Mouse (Mus musculus) adrenal gland, postnatal 36 days (tissue): ENCODE data around the gene Hoxa2. TPM values are rescaled to one million over a fixed set of nuclear protein-coding genes. Genes with fewer than 3 reads are reported as not detected.

Experiments
- DNase-seq, 2 experiments: peaks; one replicate each; pipeline ENCODE4 v3.0.0; 2021; ENCODE audit warnings: mixed read lengths in 1 of 2
- total RNA-seq, 2 experiments: library from RNA; stranded (reverse); gene quantifications; 2 replicates each; pipeline ENCODE4 v1.2.3; 2021

Gene Hoxa2
- total RNA-seq, 2 experiments from 2014 or later, result 1.7 to 1.9 TPM

DNA sequence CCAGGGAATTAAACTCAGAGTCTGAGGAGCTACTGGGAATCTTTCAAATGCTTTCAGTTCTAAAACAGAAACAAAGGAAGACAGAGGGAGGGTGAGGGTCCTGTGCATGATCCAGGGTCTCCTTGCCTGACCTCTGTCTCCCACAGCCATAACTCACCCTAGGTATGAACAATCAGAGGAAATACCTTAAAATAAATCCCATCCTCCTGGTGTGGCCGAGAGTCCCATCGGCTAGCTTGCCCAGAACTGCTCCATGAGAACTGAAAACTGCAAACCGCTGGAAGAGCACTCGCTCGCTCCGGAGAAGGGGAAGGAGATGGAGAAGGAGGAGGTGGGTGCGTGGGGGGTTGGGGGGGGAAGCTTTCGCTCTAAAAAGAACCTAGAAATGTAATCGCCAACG is 15.1 kb upstream of the Hoxa2 start:
- no peak for DNase-seq

DNA sequence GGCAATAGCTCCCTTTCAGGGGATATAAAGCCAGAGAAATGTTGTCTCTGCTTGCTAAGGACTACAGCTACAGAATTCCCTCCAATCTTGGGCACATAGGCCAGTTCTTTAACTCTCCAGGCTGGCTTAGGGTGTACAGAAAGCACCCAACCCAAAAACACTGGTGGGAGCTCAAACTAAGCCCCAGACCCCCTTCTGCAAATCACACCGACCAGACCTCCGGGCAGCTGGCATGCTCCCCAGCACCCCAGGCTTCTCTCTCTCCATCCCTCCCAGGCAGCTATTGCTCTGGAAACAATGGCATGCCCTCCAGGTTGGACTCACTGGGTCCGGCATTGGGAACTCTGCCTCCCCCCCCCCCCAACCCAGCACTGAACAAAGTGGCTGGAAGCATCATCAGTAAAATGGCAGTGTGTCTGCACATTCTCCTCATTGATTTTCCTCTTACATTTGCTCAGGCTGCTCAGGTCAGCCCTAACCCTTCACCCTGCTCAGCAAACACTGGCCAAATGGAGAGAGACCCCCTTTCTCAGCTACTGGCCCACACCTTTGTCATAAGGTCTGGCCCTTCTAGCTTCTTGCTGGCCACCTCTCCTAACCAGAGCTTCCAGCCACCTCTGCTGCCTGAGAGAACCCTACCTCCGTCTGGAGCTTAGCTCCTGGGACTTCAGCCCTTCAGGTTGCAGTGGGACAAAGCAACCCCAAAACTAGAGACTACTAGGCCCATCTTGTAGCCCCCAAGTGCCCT is 14.5 kb upstream of the Hoxa2 start:
- DNase-seq, result no peak

DNA sequence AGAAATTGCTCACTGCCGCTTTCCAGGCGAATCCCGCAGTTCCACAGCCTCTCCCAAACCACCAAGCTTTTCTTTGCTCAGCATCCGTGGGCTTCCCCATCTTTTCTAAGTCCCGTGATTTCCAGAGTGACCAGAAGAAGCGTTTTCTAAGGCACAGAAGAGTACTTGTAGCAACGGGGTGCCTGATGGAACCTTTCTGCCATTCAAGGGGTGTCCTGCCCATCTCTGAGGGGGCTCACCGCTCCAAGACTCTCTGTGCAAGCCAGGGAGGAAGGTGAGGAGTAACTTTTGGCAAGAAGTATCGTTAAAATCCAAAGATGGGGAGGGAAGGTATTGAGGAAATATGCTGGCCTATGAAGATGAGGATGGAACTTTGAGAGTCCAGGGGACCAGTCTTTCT is 13.2 kb upstream of the Hoxa2 start:
- no peak for DNase-seq

DNA sequence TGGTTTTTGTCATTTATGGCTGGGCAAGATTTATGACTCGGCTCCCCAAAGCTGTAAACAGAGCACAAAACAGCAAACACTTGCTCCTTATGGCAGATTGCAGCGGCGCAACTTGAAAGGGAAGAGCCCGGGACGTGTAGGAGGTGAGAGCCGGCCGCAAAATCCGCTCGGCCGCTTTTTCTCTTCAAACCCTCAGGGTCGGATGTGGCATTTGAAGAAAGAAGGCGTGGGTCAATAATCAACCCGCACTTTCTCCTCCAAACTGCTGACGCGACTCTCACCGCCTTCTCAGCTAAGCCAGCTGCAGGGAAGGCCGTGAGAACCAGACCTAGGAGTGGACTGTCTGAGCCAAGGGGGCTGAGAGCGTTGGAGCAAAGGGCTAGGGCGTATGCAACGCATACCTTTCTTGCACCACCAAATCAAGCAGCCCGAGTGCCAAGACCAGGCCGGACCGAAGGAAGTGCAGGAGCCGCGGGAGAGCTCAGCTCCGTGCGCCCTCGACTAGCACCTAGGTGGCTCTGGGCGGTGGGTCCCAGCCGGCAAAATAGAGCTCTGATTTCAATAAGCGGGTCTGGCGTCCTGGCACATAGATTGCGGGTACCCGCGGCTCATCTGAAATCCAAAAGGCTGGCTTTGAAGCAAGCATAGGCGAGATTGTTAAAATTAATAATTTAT is 12.6 kb upstream of the Hoxa2 start, which contains the start of gene 5730596B20Rik:
Gene 5730596B20Rik, plus strand, starts transcription at position 438 of the 675 bp plus-strand sequence.
- DNase-seq, result no peak

DNA sequence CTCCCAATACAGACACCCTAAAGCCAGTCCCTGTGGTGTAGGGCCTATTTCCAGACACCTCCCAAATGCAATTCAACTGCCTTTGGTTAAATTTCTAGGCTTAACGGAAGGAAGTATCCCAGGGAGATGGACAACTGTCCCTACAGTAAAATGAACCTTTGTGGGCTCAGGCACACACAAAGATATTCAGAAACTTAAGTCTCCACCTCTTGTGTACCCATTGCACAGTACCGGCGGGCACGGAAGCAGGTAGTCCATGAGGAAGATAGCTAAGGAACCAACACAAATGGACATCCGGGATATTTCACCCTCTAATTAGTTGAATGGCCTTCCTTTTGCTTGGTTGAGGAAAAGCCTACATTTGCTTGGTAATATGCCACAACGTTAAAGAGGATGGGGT is 11.8 kb upstream of the Hoxa2 start:
- no peak for DNase-seq

DNA sequence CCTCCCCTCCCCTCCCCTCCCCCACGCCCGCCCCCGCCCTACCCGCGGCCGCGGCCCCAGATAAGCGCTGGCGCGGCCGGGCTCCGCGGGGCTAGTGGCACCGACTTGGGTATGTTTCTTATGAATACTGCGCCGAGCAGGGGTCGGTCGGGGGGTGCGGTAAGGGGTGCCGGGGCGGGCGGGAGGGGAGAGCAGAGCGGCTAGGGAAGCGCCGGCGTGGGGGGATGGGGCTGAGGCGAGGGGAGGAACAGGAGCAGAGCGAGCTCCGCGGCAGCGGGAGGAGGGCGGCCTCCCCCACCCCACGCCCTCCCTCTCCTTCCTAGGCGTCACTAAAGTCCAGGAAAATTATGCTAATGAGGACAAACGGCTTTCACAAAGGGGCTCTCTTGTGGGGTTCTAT is 11.2 kb upstream of the Hoxa2 start:
- DNase-seq, result peak; percentile 63 to 82

DNA sequence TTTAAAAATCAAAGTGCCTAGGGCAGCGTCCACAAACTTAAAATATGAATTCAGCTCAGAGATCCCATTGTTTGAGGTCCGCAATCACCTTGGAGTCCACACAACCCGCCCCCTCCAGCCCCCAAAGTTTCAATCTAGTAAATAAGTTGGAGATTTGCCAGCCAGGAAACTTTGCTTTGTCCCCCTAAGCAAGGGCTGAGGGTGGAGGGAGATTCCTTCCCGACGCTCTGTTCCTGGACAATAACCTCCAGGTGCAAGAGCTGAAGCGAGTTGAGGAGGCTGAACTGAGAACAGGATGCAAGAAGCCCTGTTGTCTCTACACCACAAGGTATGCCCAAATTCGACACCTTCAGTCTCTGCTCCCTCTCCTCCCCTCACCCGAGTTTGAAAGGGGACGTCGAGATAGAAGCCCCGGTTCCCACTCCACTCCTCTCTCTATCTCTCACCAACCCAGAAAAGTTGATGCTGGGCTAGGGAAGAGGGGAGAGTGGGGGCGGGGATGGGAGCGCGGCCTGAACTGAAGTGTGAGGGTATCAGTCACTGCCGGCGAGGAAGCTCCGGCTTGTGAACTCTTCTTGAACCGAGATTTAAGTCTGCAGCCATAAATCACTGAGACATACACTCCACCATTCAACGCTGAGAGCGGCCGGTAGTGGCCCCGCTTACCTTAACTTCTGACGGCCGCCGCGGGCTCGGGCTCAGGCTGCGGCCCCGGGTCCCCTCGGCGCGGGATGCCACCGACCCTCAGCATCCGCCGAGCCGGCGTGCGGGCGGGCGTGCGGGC is 10.5 kb upstream of the Hoxa2 start:
- peak in 1 of 2 experiments; percentile 54 for DNase-seq

DNA sequence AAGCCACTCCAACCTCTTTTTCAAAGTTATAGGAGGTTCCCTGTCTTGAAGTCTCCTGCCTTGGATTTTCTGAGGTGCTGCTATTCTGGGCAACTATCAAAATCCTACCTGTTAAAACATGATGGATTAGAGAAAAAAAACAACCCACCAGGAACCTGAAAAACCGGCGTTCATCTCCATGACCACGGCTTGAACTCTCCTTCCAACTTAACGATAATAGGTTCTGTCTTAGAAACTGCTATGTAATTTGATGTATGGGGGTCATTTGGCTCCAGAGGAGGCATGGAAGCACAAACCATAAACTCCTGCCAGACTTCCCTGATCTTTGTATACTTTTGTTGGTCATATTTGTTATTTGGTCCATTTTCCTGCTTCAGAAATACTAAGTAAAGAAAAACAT is 9.0 kb upstream of the Hoxa2 start:
- no peak for DNase-seq

DNA sequence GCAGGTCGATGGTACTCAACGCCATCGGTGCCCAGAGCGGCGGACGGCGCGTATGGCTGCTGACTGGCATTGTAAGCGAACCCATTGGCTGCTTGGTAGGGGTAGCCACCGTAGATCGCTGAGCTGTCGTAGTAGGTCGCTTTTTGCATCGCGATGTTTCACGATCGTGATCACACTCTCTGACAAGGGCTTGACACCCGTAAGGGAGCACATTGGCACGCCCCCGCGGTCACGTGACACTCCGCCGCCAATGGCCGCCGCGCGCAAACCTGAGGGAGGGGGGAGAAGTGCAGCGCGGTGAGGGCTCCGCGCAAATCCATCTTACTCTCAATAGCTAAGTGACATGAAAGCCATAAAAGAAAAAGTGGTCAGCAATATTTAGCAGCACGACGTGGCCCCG is 7.9 kb upstream of the Hoxa2 start:
- DNase-seq, result peak; percentile 95 to 96

DNA sequence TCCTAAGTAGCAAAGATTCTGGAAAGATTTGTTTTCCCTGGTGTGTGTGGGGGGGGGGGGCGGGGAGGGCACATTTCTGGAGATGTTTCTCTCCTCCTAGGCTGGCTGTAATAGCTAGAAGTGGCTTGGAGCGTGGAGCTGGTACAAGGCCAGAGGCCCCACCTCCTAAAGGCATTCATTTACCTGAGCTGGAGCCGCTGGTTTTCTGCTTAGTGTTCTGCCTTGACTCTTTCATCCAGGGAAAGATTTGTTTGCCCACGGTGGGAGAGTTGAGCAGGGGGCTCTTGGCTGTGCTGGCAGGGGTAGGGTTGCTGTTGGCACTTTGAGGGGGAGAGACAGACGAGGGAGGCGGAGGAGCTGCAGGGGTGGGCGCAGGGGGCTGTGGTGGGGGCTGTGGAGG is 7.3 kb upstream of the Hoxa2 start:
- DNase-seq, result no peak

DNA sequence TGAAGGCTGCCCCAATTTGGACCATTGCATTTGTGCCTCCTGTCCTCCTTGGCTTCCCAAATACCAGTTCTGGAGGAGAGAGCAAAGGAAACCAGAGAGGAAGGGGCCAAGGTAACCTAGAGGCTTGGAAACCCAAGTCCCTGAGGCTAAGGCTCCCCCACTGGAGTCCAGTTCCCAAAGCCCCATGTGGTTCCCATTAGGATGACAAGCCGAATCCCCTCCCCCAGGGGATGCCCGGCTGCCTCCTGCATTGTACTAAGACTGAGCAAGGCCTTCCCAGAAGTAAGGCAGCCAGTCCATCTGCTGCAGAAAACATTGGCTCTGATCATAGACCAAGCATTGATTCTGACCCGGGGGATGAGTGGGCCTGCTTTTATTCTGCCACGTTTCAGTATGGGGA is 6.7 kb upstream of the Hoxa2 start:
- DNase-seq, result no peak

DNA sequence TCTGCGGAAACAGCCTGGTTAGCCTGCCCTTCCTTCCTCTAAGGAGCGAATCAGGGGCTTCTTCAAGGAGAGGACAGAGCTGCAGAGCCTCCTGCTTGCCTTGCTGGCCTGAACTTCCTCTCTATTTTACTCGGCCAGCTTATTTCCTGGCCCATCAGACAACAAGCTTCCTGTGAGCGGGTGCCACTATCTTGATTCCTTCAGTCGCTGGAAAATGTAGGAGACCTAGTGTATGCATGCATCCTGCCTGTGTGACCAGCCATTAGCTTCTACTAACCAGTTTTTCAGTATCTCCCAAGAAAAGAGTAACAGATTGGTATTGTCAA is 6.2 kb upstream of the Hoxa2 start:
- DNase-seq, result no peak

DNA sequence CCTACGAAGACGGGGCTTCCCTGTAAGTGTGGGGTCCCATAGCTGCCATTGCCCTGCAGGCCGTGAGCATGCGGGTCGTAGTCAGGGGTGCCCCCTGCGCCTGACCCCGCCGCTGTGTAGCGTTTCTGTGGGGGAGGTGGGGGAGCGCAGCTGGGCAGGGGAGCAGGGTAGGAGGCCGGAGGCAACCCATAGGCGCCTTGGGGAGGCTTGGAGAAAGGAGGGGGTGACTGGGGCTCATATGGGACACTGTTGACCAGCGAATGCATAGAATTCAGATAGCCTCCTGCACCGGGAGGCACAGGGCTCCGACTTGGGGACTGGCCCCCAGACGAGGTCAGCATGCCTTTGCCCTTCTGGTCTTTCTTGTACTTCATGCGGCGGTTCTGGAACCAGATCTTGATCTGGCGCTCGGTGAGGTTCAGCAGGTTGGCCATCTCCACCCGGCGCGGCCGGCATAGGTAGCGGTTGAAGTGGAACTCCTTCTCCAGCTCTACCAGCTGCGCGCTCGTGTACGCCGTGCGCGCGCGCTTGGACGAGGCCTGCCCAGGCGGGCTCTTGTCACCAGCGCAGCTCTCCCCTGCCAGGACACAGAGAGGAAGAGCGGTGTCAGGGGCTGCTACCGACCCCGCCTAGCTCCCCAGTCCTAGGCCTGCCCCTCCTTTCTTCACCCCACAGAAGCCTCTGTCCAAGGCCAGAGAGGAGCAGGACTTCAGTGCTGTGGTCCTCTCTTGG is 5.7 kb upstream of the Hoxa2 start:
- peak; percentile 50 to 62 for DNase-seq

DNA sequence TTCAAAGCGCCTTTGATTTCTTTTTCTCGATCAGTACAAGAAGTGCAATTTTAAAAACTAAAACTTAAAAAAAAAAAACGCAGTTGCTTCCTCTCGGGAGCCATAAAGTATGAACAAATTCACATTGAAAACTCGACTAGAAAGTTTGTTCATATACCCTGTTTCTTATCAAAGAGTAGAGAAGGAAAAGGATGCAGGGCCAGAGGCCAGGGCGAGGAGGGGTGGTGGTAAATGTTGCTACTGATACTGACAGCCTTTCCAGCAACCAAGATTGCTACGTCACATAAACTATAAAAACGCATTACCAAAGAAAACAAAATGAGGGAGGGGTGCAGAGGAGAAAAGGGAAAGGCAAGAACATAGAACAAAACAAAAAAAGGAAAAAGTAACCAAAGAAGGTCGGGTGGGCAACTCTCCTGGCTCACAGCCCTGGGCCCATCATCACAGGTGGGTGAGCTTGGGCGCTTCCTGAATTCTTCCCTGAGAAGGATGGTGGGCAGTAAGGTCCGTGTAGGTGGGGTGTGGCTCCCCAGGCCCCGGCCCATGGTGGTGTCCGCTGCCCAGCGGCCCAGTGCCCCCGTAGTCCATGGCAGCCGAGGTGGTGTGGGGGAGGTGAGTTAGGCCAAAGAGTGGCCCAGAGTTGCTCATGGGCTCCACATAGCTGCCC is 5.0 kb upstream of the Hoxa2 start:
- no peak for DNase-seq

DNA sequence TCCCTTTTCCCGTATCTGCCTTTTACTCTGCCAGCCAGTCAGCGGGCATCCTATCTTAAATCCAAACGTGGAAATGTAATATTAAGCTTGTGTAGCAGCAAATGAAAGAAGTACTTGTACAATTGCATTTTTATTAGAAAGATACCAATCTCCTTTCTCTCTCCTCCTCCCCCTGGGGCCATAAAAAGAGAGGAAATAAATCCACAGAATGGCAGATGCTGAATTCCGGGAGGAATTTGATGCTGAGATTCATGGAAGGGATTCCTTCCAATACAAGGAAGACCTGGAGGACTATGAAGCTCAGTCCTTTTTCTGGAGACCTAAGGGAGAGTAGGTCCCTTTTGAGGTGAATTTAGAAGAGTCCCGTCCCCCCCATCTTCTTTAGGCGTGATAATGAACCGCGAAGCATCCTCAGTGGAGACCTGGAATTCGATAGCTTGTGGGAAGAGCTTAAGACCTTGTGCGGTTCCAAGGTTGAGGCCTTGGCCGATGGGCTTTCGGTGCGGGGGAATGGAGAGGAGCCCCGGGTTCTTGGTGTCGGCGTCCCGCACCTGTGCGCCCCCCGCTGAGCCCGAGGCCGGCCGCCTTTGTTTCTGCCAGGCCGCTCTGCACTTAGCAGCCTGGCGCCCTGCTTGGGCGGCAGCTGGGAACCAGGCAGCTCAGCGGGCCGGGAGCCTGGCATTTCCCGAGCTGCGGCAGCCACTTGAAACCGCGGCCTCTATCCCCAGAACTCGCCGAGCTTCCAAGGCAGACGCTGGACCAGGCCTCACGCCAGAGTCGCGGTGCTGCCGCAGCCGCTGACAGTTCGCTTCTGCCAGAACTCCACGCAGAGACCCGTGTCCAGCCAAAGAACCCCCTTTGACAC is 3.8 kb upstream of the Hoxa2 start:
- DNase-seq, result peak in 1 of 2 experiments; percentile 65

DNA sequence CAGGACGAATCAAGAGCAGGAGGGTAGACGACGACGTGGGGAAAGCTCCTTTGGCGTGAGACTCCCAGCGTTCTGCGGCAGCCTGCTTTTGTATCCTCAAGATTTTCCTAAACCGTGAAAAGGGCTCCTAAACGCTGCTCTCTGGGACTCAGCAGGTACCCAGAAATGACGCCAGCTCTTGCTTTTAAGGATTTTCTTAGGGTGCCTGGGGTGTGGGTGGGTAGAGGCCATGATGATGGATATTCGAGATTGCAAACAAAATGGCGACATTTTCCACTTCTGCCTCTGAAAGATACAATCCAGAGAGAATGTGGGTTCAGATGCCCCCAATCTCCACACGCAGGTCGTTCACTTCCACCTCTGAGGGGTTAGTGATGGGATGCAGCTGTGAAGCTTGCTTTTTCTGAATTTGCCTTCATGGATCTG is 3.1 kb upstream of the Hoxa2 start:
- DNase-seq, result no peak

DNA sequence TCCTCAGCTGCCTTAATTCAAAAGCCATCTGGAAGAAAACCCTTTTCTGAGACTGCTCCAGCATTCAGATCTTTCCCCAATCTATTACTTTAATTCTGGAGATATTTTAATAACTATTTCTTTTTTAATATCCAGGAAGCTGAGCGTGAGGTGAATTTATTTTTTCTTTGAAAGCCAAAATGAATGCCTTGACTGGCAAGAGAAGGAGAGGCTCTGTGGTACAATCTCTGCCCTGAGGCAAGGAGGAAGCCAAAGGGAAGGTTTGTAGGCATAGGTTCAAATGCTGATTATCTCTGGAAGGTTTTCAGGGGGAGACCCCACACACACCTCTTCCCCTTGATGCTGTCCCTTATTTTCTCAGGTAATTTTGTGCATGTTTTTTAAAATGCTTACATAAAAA is 2.5 kb upstream of the Hoxa2 start:
- DNase-seq, result no peak

DNA sequence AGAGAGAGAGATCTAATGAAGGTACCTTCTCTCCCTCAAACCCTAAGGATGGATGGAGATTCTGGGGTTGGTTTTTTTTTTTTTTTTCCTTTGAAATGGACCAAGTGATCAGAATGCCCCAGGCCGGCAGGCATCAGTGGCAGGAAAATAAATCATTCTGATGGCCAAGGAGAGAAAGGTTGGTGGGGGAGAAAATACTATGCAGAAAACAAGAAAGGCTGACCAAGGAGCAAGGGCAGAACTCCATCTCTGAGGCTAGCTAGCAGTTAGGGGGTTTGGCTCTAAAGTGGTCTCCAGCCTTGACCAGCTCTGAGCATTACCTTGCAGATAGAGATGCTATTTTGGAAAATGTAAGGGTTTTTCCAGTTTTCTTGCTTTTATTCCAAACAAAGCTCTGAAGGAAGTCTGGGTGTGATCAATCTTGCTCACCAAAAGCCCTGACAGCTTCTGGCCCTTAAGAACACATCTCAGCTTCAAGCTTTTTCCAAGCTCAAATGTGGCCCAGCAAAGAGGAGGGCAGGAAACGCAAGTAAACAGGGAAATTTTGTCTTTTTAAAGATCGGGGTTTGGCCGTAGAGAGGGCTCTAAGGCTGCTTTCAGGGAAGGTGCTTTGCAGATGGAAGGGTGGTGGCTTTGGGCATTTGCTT is 1.9 kb upstream of the Hoxa2 start:
- DNase-seq, result no peak

DNA sequence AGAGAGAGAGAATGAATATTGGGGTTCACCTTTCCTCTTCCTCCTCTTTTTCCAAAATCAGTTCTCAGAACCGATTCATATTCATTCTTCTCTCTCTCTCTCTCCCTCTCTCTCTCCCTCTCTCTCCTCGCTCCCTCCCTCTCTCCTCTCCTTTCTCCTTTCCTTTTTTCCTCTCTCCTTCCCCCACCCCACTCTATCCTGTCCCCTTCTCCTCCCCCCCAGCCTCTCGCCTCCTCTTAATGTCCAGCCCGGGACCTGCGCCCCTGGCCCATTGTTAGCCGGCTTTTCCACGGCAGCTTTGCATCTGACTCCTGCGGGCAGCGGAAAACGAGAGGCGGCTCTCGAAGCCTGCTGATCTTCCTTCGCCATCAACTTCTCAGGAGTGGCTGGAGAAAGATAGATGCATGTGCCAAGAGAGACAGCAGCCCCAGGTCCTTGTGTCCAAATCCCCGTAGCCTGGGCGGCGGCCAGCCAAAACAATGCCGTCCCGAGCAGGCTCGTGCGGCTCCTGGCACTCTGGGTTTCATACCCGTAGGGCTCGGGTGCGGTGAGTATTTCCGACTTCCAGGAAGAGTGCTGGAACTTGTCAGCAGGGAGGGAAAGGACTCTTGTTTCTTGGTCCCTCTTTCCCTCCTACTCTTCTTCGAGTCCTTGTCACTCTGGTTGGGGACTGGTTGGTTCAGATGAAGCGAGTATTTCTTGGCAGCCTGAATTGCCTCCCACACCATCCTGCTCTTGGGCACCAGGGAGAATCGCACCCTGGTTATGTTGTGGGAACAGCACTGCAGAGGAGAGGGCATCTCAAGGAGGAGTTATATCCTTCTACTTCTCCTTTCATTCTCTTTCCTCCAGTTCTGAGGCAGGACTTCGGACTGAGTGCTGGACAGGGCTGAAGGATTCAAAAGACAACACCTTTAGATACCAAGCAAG is 1.1 kb upstream of the Hoxa2 start:
- DNase-seq, result peak in 1 of 2 experiments; percentile 65
